Mouse (Mus musculus): ENCODE measurements at regions not wholly inside any gene's neighbourhood (a gene's known extent, or its start where the extent isn't known, plus 50 kb on each side); places are given as distances from the start of the nearest gene placed in this dataset.

DNA sequence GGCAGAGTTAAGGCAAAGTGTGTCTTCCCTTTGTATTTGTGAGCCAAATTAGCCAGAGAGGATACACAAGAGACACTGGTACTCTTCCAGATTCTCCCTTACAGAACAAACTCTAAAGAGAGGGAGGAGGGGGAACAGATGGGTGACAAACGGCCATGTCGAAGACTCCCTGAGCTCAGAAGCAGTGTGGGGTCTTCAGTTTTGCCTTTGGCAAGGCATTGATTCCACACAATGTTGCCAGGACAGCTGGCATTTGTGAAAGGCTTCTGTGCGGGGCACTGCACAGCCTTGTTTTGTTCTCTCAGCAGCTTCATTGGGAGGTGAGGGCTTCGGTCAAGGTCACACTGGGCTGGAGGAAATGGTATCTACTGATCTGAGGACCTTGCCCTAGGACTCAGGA, 253.9 kb downstream of the Sipa1l2 start:
- no peak overlapping the region for H3K4me2 ChIP-seq
- H3K27ac ChIP-seq (ENCODE audit: low read depth, low read length): no peak overlapping the region
- DNase-seq (ENCODE audit: low spot score): no peak
- no peaks in the 10 kb centered on the region for H3K36me3 ChIP-seq (ENCODE audit: control insufficient read depth, insufficient read depth, low read length)
- WGBS: 73% methylated on average over 4 of the region's 4 CpGs
- H3K9ac ChIP-seq (ENCODE audit: low read depth, low read length): no peak overlapping the region
- H3K4me1 ChIP-seq (replicated peaks; ENCODE audit: control insufficient read depth, insufficient read depth, low read length): no peaks in the 10 kb centered on the region
- no peak overlapping the region for H3K4me3 ChIP-seq (ENCODE audit: low read depth, low read length)
- ATAC-seq (replicated peaks; ENCODE audit: low FRiP score): no peak
- H3K27me3 ChIP-seq (replicated peaks; ENCODE audit: control insufficient read depth, insufficient read depth, low read length): no peaks in the 10 kb centered on the region
- no peaks in the 10 kb centered on the region for H3K9me3 ChIP-seq (ENCODE audit: control insufficient read depth, low read length)

DNA sequence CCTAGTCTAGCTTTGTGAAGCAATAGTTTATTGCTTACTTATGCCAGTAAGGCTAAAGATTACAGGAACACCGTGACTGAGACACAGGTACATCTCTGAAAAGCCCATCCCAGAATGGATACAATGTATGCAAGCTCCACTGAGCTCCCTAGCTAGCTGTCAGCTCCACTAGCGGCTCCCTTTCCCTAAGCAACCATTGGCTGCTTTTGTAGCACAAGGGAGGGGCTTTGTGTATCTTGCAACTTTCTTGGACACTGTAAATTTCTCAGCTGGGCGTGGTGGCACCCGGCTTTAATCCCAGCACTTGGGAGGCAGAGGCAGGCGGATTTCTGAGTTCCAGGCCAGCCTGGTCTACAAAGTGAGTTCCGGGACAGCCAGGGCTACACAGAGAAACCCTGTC, 254.6 kb downstream of the Sipa1l2 start:
- Histone ChIP-seq H3K4me2 (no peak overlapping the region), H3K9me3 (ENCODE audit: control insufficient read depth, low read length) (no peaks in the 10 kb centered on the region), H3K9ac (ENCODE audit: low read depth, low read length) (no peak overlapping the region), H3K27ac (ENCODE audit: low read depth, low read length) (no peak overlapping the region), H3K4me3 (ENCODE audit: low read depth, low read length) (no peak overlapping the region), H3K4me1 (replicated peaks; ENCODE audit: control insufficient read depth, insufficient read depth, low read length) (no peaks in the 10 kb centered on the region), H3K27me3 (replicated peaks; ENCODE audit: control insufficient read depth, insufficient read depth, low read length) (no peaks in the 10 kb centered on the region), H3K36me3 (ENCODE audit: control insufficient read depth, insufficient read depth, low read length) (no peaks in the 10 kb centered on the region)
- DNase-seq (ENCODE audit: low spot score) (no peak), ATAC-seq (replicated peaks; ENCODE audit: low FRiP score) (no peak)
- 64% methylated on average over 6 of the region's 6 CpGs for WGBS

DNA sequence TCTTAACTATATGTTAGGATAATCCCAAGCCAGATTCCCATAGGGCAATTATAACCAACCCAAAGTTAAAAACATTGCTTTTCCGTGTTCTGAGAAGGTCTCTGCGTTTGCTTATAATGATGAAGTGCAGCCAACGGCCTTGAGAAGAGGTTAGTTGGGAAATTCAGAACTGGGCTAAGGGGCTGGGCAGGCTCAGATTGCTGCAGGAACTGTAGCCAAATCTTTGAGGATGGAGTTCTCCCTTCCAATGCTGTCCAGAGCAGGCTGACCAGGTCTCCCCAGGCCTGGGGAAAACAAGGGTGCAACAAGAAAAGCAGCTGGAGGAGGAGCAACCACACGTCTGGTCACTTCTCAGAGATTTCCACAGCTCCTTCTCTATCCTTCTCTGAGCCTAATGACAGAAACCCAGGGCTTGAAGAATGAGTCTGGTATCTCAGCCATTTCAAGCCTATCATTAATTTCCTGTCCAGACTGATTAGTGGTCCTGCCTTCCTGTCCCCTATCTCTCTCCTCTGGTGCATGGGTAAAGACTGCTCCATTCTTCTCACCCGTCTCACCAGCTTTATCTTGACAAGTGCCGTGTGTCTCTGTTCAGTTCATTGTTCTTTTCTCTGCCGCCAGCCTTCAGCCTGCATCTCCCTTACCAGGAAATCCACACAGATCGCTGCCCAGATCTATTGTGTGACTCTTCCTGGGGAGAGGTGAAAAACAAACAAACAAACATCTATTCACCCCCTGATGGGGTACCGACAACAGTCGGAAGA, 255.2 kb downstream of the Sipa1l2 start:
- Histone ChIP-seq H3K4me2 (no peak overlapping the region), H3K27me3 (replicated peaks; ENCODE audit: control insufficient read depth, insufficient read depth, low read length) (no peaks in the 10 kb centered on the region), H3K36me3 (ENCODE audit: control insufficient read depth, insufficient read depth, low read length) (no peaks in the 10 kb centered on the region), H3K9me3 (ENCODE audit: control insufficient read depth, low read length) (no peaks in the 10 kb centered on the region), H3K27ac (ENCODE audit: low read depth, low read length) (no peak overlapping the region), H3K4me3 (ENCODE audit: low read depth, low read length) (no peak overlapping the region), H3K4me1 (replicated peaks; ENCODE audit: control insufficient read depth, insufficient read depth, low read length) (no peaks in the 10 kb centered on the region), H3K9ac (ENCODE audit: low read depth, low read length) (no peak overlapping the region)
- ATAC-seq (replicated peaks; ENCODE audit: low FRiP score) (no peak), DNase-seq (ENCODE audit: low spot score) (no peak)
- 30% methylated on average over 10 of the region's 10 CpGs for WGBS

DNA sequence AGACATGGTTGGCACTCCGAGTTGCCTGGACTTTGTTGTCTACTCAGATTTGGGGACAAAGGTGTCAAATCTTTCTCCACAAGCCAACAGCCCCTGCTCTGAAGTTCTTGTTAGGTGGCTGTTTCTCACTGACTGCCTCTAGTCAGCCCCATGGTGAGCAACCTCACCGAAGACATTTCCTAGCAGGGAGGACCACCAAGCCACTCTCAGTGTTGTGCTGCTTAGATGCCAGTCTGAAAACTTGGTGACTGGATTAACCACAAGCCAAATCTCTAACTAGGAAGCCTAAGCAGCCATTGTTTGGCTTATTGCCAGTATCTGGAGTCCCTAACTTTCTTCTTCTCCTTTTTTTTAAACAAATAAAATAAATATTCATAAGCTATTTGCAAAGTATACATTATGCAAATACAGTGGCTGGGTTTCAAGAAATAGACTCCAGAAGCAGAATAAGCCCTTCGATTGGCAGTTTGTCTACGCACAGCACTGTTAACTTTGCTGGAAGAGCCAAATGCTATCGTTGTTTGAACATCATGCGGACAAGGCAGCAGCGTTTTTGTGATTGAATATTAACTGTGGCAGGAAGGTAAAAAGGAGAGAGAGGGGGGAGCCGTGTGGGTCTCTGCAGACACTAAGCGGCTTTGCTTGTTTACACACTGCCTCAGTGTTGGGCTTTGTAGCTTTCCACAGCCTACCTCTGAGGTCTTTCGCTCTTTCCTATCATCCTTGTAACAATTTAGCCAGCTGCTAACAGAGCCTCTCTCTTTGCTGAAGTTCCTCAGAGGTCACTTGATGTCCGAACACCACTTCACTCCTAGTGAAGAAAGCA, 257.4 kb downstream of the Disc1 start:
- ATAC-seq (replicated peaks; ENCODE audit: low FRiP score) (no peak), DNase-seq (ENCODE audit: low spot score) (no peak)
- Histone ChIP-seq H3K4me3 (ENCODE audit: low read depth, low read length) (no peak overlapping the region), H3K4me1 (replicated peaks; ENCODE audit: control insufficient read depth, insufficient read depth, low read length) (no peaks in the 10 kb centered on the region), H3K27me3 (replicated peaks; ENCODE audit: control insufficient read depth, insufficient read depth, low read length) (no peaks in the 10 kb centered on the region), H3K9ac (ENCODE audit: low read depth, low read length) (no peak overlapping the region), H3K4me2 (no peak overlapping the region), H3K36me3 (ENCODE audit: control insufficient read depth, insufficient read depth, low read length) (no peaks in the 10 kb centered on the region), H3K27ac (ENCODE audit: low read depth, low read length) (no peak overlapping the region), H3K9me3 (ENCODE audit: control insufficient read depth, low read length) (no peaks in the 10 kb centered on the region)
- WGBS: 58% methylated on average over 11 of the region's 11 CpGs

All from liver, embryonic 11.5 days (tissue).